Mouse (Mus musculus) large intestine, adult 2 months (tissue): ENCODE results near the gene Rnase11. TPM values are rescaled to one million over a fixed set of nuclear protein-coding genes. Genes with fewer than 3 reads are reported as not detected.
A peak's percentile ranks its signal among the peaks of the same experiment; 100 is the strongest.
"Not testable (repeated sequence)": the region's sequence is repeated elsewhere in the genome, so short reads cannot be mapped to it uniquely, and the experiment has no call there.

ENCODE experiments used
- DNase-seq: peaks from one replicate; pipeline ENCODE4 v3.0.0-alpha.2; 2012; ENCODE audit warnings: low read depth, low spot score
- WGBS: fragments of 180-500 bp; shearing (Covaris S2); methylation state at CpG from one replicate; pipeline ENCODE4 v1.1.7; 2018; 5-methylcytosine and 5-hydroxymethylcytosine counted together
- polyA plus RNA-seq: library from polyadenylated mRNA; depleted of rRNA; stranded (reverse); fragments of >200 nt; gene quantifications from 2 replicates; pipeline ENCODE4 v1.2.3, GENCODE M21; 2012; rRNA removed

Gene Rnase11
- polyA plus RNA-seq = not detected in 2 replicates

DNA sequence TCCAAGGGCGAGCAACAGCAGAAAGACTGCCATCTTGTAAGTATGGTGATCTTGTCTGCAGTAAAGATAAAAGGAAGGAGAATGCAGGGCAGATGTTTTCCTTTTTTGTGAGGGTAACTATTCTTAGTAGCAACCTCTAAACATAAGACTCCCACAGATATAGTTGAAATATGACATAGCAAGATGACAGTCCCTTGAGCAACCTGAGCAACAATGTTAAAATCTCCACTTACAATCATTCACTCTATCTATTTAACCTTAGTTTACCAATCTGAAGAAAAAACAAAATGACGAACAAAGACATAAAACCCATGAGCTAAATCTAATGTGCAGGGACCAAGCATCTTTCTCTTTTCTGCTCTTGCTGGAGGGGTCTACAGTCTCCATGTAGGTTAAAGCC, at the start of gene Rnase11:
TSS of gene Rnase11 (minus strand) at position 101 of the 400 bp plus-strand sequence.
- 85% methylated on average over 2 of the region's 2 CpGs for WGBS
- DNase-seq = no peak

- DNase-seq = no peak
- WGBS = 89% methylated on average over 11 of the region's 11 CpGs
These were observed 49.0 kb upstream of the Rnase11 start for GRCm38 (mm10) chr14:51098921-51099320.

GRCm38 (mm10) chr14:51098300-51098699, 48.3 kb upstream of the Rnase11 start:
- DNase-seq = not testable (repeated sequence)
- WGBS = 15% methylated on average over 1 of the region's 1 CpGs

DNA sequence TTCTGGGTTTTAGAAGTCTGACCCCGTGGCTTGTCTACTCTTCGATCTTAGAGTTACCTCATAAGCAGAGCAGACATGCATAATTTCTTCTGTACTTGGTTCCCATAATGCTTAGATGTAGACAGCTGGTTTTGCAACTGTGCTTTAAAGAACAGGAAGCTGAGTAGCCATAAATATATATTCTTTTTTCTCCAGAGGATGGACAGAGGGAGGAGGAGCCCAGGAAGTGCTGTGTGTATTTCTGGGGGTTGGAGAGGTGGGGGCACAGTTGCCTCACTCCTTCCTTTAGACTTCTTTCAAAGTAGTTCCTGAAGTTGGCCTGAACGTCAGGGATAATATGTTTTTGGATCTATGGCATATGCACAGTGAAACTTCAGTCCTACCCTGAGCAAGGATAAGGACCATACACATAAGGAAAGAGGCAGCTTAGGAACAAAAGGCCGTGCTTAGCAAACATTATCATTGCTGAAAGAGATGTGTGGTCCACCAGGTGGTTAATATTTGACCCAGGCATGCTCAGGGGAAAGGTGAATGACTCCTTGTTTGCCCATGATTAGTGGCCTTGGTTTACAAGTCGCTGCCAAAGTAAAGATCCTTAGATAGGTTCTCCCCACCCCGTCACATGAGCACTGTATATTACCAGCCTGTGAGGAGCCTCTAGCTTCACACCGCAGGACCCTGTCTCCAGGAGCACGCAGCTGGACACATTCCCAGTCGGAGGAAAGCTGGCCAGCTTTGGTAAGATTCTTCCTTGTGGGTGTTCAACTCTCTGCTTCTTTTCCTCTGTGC, 46.0 kb upstream of the Rnase11 start:
- 12% methylated on average over 9 of the region's 9 CpGs for WGBS
- no peak for DNase-seq

DNA sequence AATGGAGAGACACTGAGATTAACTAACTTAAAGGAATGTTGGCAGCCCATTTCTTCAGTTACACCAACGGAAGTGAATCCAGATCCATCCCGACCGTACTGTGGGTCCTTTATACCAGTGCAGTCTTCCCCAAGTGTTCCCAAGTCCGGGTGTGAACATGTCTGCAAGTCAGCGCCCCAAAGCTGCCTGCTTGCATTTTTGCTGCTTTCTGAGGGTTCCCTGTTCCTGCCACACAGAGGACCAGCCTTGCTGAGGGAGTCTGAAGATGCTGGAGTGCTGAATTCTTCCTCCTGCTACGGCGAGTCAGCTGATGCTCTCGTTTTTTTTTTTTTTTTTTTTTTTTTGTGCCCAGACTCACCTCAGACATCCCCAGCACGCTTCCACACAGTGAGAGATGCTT, 45.0 kb upstream of the Rnase11 start:
- DNase-seq = no peak
- WGBS = 67% methylated on average over 9 of the region's 9 CpGs

- WGBS = 49% methylated on average over 5 of the region's 5 CpGs
These were observed 44.3 kb upstream of the Rnase11 start for GRCm38 (mm10) chr14:51094096-51094875.

DNA sequence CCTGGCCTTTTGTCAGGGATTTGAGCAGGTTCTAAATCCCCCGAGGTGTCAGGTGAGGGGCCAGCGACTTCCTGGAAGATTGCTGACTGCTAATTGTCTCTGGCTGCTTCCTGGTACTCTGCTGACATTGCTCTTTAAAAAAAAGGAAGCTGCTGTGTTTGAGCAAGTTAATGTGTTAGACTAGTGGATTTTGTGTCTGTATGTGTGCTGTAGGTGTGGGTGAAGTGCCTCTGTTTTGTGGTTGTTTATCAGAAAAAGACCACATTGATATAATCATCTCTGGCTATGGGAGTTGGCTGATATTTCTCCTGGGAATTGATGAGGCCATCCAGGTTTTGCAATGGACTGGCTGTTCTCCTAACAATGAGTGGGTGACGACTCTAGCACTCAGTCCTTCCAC, 43.5 kb upstream of the Rnase11 start:
- DNase-seq = no peak
- 19% methylated on average over 3 of the region's 3 CpGs for WGBS

More at GRCm38 (mm10) chr14:51094096-51094875, 44.3 kb upstream of the Rnase11 start:
- no peak for DNase-seq

DNA sequence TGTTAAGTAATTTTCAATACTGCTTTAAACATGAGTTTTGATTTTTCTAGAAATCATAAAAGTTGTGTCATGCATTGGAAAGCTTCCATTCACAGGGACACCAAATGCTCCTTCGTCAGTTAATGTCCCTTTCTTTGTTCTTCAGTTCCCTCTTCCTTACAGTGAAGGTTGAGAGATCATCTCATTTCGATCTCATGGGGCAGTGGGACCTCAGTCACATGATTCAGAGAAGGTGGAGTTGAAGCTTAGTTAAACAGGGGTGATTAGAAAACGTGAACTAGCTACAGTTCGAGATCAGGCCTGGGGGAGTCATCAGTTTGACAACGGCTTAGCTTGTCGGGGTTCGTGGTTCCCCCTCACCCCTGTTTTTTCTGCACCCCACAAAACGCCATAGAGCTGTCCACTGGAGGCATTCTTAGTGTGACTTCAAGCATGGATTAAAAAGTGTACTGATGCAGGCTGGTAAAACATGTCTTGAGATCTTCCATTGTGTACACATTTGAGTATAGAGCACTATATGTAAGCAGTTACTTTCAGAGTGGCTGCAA, 42.2 kb upstream of the Rnase11 start:
- WGBS = 24% methylated on average over 8 of the region's 8 CpGs

GRCm38 (mm10) chr14:51090921-51091900, 41.2 kb upstream of the Rnase11 start, which contains the start of the genes Rnase4 and Ang:
Gene Rnase4, plus strand, starts transcription at chr14:51091077.
Gene Ang, plus strand, starts transcription at chr14:51091150.
- DNase-seq = no peak
- 5% methylated on average over 33 of the region's 33 CpGs for WGBS

More for the DNA sequence above, 42.2 kb upstream of the Rnase11 start:
- DNase-seq = no peak

GRCm38 (mm10) chr14:51090077-51090781, 40.3 kb upstream of the Rnase11 start:
- no peak for DNase-seq

DNA sequence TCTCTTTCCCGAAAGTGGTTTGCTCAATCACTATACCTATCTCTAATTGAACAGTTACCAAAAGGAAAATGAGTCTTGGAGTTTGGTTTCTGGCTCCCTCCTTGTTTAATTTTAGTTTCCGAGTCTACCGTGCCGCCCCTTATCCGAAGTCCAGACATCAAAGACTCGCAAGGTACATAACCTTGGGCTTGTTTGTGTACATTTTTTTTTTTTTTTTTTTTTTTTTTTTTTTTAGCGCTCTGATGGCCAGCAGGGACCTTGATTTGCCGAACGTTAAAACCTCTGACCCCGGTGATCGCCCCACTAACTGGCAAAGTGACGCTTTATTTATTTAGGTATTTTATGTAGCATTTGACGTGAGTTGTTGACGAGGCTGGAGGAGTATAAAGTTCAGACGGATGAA, 39.7 kb upstream of the Rnase11 start:
- no peak for DNase-seq
- WGBS = under 1% methylated on average over 15 of the region's 15 CpGs

More at GRCm38 (mm10) chr14:51090077-51090781, 40.3 kb upstream of the Rnase11 start:
- WGBS = under 1% methylated on average over 27 of the region's 27 CpGs

- WGBS = under 1% methylated on average over 34 of the region's 34 CpGs
- DNase-seq = peak; percentile 98
These were observed 39.2 kb upstream of the Rnase11 start for GRCm38 (mm10) chr14:51088970-51089673.

DNA sequence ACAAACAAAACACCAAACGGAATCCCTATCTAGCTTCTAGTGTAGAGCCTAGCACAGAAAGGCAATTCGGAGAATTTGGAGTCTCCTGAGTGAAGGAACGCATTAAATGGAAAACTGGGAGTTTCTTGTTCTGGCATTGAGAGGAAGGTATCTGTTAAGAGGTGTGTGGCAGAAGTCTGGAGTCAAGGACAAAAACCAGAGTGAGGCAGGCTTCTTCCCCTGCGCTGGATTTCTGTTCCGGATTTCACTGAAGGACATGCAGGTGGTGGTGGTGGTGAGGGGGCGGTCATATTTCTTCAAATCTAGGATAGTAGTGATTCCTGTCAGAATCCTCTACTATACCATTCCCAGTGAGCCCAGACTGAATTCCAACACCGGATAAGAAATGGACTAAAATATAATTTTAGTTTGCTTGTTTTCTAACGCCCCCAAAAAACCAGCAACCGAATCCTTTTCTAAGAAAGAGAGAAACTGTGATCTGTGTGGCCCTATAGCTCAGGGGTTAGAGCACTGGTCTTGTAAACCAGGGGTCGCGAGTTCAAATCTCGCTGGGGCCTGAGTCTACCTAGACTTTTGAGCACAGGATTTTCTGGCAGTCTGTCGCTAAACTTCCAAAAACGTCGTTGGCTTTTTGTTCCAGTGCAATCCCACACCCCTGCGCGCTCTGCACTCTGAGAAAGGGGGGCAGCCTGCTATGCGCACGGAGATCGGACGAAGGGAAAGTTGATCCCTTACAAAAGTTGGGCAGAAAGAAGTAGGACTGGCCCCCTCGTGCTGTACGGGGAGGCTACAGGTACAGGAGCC, 38.4 kb upstream of the Rnase11 start:
- no peak for DNase-seq
- WGBS = 2% methylated on average over 23 of the region's 23 CpGs

- WGBS = 26% methylated on average over 9 of the region's 9 CpGs
- no peak for DNase-seq
These were observed 37.8 kb upstream of the Rnase11 start for GRCm38 (mm10) chr14:51087762-51088161.

GRCm38 (mm10) chr14:51085911-51086310, 35.9 kb upstream of the Rnase11 start:
- no peak for DNase-seq
- 56% methylated on average over 4 of the region's 4 CpGs for WGBS

DNA sequence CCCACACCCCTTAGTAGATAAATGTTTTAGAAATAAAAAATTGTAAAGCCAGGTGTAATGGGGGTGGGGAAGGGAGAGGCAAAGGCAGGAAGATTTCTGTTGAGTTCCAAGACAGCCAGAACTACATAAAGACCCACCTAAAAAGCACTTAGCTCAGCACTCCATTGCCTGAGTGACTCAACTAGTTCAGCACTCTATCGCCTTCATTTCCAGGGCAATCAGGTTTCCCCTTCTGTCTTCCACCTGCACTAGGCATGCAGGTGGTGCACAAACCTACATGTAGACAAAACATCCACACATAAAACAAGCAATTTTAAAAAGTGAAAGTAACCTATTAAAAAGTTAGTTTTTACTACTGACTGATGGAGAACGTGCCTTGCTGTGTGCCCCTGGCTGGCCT, 35.1 kb upstream of the Rnase11 start:
- WGBS = 64% methylated on average over 2 of the region's 2 CpGs
- DNase-seq = no peak

DNA sequence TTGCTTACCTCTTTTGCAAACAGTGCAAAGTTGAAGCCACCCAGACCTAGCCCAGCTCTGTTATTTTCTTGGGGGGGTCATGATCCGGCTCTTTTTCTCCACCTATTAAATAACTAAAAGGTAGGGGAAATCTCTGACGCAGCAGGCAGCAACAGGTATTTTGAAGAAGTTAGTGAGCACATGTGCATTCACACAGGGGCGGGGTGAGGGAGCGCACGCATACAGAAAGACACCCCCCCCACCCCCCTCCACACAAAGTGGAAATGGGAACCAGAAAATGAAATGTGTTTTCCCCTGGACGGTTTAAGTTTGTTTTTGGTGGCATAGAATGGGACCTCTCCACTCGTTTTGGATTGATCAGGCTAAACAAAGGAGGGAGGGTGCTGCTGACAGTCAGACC, 33.8 kb upstream of the Rnase11 start:
- 50% methylated on average over 7 of the region's 7 CpGs for WGBS
- no peak for DNase-seq
